Mouse (Mus musculus) bone marrow, adult 2 months (tissue): ENCODE results near the gene Mknk2.

Experiments
- CTCF ChIP-seq: fragments of 200-500 bp; IDR thresholded peaks from 2 replicates; pipeline ENCODE4 v1.5.1; 2011; ENCODE audit warnings: low read length, control low read depth; ENCODE audit not compliant: control insufficient read depth, insufficient read depth
- POLR2A ChIP-seq: fragments of 200-500 bp; IDR thresholded peaks from 2 replicates; pipeline ENCODE4 v1.6.1; 2011; ENCODE audit warnings: low read depth, mild to moderate bottlenecking, control low read depth, low read length, borderline replicate concordance; ENCODE audit not compliant: control insufficient read depth

DNA sequence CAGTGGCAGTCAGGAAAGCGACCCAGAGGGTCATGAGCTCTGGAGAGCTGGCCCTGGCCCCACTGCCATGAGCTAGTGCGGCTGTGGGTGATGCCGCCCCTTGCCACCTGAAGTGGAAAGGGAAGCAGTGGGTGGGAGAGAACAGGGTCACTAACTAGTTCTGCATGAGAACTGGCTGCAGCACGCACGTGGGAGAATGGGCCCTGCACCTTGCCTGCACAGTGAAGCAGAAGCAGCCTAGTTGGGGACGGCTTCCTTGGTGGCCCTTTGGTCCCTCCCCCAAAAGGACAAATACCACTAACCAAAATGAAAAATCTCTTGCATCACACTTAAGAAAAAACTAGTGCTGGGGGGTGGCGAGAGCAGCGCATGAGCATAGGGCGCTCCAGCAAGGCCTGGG, 20.7 kb upstream of the Mknk2 start:
- TF ChIP-seq POLR2A (no peak; the same call in 1 of the 2 replicates), CTCF (no peak)
